Mouse (Mus musculus): ENCODE data around the gene Osbp2. TPM values are rescaled to one million over a fixed set of nuclear protein-coding genes. Genes with fewer than 3 reads are reported as not detected.
A peak's percentile ranks its signal among the peaks of the same experiment; 100 is the strongest.

Gene Osbp2
- polyA plus RNA-seq, 1 experiment from 2014 or later = 36.2 TPM

GRCm38 (mm10) chr11:3766964-3767363 is 96.7 kb downstream of the Osbp2 start:
- 0 out of 2 replicates have a peak, but pooled peaks cover 5% of the 10 kb centered on the region for H3K36me3 ChIP-seq (replicated peaks)
- no peak for ATAC-seq (replicated peaks)
- H3K9ac ChIP-seq = no peak overlapping the region
- no peak overlapping the region for H3K27ac ChIP-seq
- H3K4me2 ChIP-seq = no peak overlapping the region
- H3K27me3 ChIP-seq (replicated peaks) = 0 out of 2 replicates have a peak, but pooled peaks cover 4% of the 10 kb centered on the region
- WGBS = 85% methylated on average over 8 of the region's 8 CpGs
- H3K9me3 ChIP-seq = no peaks in the 10 kb centered on the region
- no peak overlapping the region for H3K4me3 ChIP-seq
- peaks cover 5% of the 10 kb centered on the region; the same call in 1 of the 2 replicates for H3K4me1 ChIP-seq

- Histone ChIP-seq H3K36me3 (replicated peaks) (0 out of 2 replicates have a peak, but pooled peaks cover 4% of the 10 kb centered on the region), H3K27ac (no peak overlapping the region)
- WGBS = 37% methylated on average over 4 of the region's 4 CpGs
Measured at GRCm38 (mm10) chr11:3764352-3764751, 99.4 kb downstream of the Osbp2 start.

GRCm38 (mm10) chr11:3761775-3762501 is 101.8 kb downstream of the Osbp2 start:
- under 1% methylated on average over 83 of the region's 90 CpGs for WGBS
- ATAC-seq (replicated peaks) = peak; percentile 84
- Histone ChIP-seq H3K4me3 (peak overlapping the region; percentile 50), H3K4me1 (peaks cover 12% of the 10 kb centered on the region), H3K27ac (peak overlapping the region; percentile 59), H3K36me3 (replicated peaks) (no peaks in the 10 kb centered on the region), H3K27me3 (replicated peaks) (0 out of 2 replicates have a peak, but pooled peaks cover 8% of the 10 kb centered on the region), H3K4me2 (peak overlapping the region; percentile 97), H3K9ac (peak overlapping the region; percentile 66), H3K9me3 (no peaks in the 10 kb centered on the region)

More at GRCm38 (mm10) chr11:3764352-3764751, 99.4 kb downstream of the Osbp2 start:
- Histone ChIP-seq H3K4me3 (no peak overlapping the region), H3K4me1 (peaks cover 12% of the 10 kb centered on the region), H3K4me2 (no peak overlapping the region), H3K9me3 (no peaks in the 10 kb centered on the region), H3K9ac (no peak overlapping the region), H3K27me3 (replicated peaks) (0 out of 2 replicates have a peak, but pooled peaks cover 8% of the 10 kb centered on the region)
- ATAC-seq (replicated peaks) = no peak

GRCm38 (mm10) chr11:3761339-3761738 is 102.4 kb downstream of the Osbp2 start:
- Histone ChIP-seq H3K4me1 (peaks cover 12% of the 10 kb centered on the region), H3K27ac (peak overlapping the region; percentile 59), H3K4me2 (peak overlapping the region; percentile 97), H3K9me3 (no peaks in the 10 kb centered on the region), H3K27me3 (replicated peaks) (0 out of 2 replicates have a peak, but pooled peaks cover 8% of the 10 kb centered on the region), H3K36me3 (replicated peaks) (no peaks in the 10 kb centered on the region), H3K4me3 (peak overlapping the region; percentile 50), H3K9ac (peak overlapping the region; percentile 66)
- ATAC-seq (replicated peaks) = peak; percentile 29
- 11% methylated on average over 11 of the region's 11 CpGs for WGBS

GRCm38 (mm10) chr11:3759433-3759832 is 104.3 kb downstream of the Osbp2 start:
- WGBS = 85% methylated on average over 5 of the region's 5 CpGs
- Histone ChIP-seq H3K27ac (no peak overlapping the region), H3K4me2 (no peak overlapping the region), H3K4me3 (no peak overlapping the region), H3K36me3 (replicated peaks) (no peaks in the 10 kb centered on the region), H3K9me3 (no peaks in the 10 kb centered on the region), H3K27me3 (replicated peaks) (0 out of 2 replicates have a peak, but pooled peaks cover 8% of the 10 kb centered on the region), H3K9ac (no peak overlapping the region), H3K4me1 (peaks cover 12% of the 10 kb centered on the region)
- no peak for ATAC-seq (replicated peaks)

- H3K27me3 ChIP-seq (replicated peaks) = 0 out of 2 replicates have a peak, but pooled peaks cover 3% of the 10 kb centered on the region
- H3K9ac ChIP-seq = no peak overlapping the region
- H3K4me1 ChIP-seq = no peaks in the 10 kb centered on the region
- ATAC-seq (replicated peaks) = no peak
- H3K36me3 ChIP-seq (replicated peaks) = no peaks in the 10 kb centered on the region
- no peak overlapping the region for H3K27ac ChIP-seq
- no peaks in the 10 kb centered on the region for H3K9me3 ChIP-seq
- H3K4me2 ChIP-seq = no peak overlapping the region
- no peak overlapping the region for H3K4me3 ChIP-seq
- WGBS = 65% methylated on average over 4 of the region's 4 CpGs
Measured at GRCm38 (mm10) chr11:3755341-3755740, 108.4 kb downstream of the Osbp2 start.

- no peaks in the 10 kb centered on the region for H3K9me3 ChIP-seq
- no peaks in the 10 kb centered on the region for H3K4me1 ChIP-seq
- no peak overlapping the region for H3K4me2 ChIP-seq
- no peak overlapping the region for H3K4me3 ChIP-seq
- H3K36me3 ChIP-seq (replicated peaks) = no peaks in the 10 kb centered on the region
- H3K27me3 ChIP-seq (replicated peaks) = no peaks in the 10 kb centered on the region
- 86% methylated on average over 7 of the region's 7 CpGs for WGBS
- no peak overlapping the region for H3K27ac ChIP-seq
- no peak overlapping the region for H3K9ac ChIP-seq
- no peak for ATAC-seq (replicated peaks)
Measured at GRCm38 (mm10) chr11:3754685-3755084, 109.0 kb downstream of the Osbp2 start.

GRCm38 (mm10) chr11:3753897-3754296 is 109.8 kb downstream of the Osbp2 start:
- H3K4me1 ChIP-seq = no peaks in the 10 kb centered on the region
- H3K27me3 ChIP-seq (replicated peaks) = no peaks in the 10 kb centered on the region
- WGBS = 68% methylated on average over 9 of the region's 9 CpGs
- H3K9ac ChIP-seq = no peak overlapping the region
- no peak overlapping the region for H3K4me3 ChIP-seq
- H3K36me3 ChIP-seq (replicated peaks) = no peaks in the 10 kb centered on the region
- H3K4me2 ChIP-seq = no peak overlapping the region
- no peaks in the 10 kb centered on the region for H3K9me3 ChIP-seq
- H3K27ac ChIP-seq = no peak overlapping the region
- ATAC-seq (replicated peaks) = no peak

- Histone ChIP-seq H3K27ac (no peak overlapping the region), H3K4me2 (no peak overlapping the region), H3K36me3 (replicated peaks) (no peaks in the 10 kb centered on the region), H3K4me1 (no peaks in the 10 kb centered on the region), H3K27me3 (replicated peaks) (no peaks in the 10 kb centered on the region), H3K9me3 (no peaks in the 10 kb centered on the region), H3K9ac (no peak overlapping the region), H3K4me3 (no peak overlapping the region)
- no peak for ATAC-seq (replicated peaks)
- WGBS = 68% methylated on average over 3 of the region's 3 CpGs
Measured at GRCm38 (mm10) chr11:3752766-3753165, 110.9 kb downstream of the Osbp2 start.

GRCm38 (mm10) chr11:3749831-3750230 is 113.9 kb downstream of the Osbp2 start:
- Histone ChIP-seq H3K36me3 (replicated peaks) (no peaks in the 10 kb centered on the region), H3K4me1 (no peaks in the 10 kb centered on the region), H3K4me2 (no peak overlapping the region), H3K9me3 (no peaks in the 10 kb centered on the region), H3K4me3 (no peak overlapping the region), H3K9ac (no peak overlapping the region), H3K27ac (no peak overlapping the region), H3K27me3 (replicated peaks) (no peaks in the 10 kb centered on the region)
- WGBS = 36% methylated on average over 7 of the region's 7 CpGs
- ATAC-seq (replicated peaks) = no peak

GRCm38 (mm10) chr11:3742449-3742848 is 121.3 kb downstream of the Osbp2 start:
- no peaks in the 10 kb centered on the region for H3K9me3 ChIP-seq
- no peak overlapping the region for H3K4me2 ChIP-seq
- 72% methylated on average over 8 of the region's 8 CpGs for WGBS
- H3K27me3 ChIP-seq (replicated peaks) = no peaks in the 10 kb centered on the region
- H3K36me3 ChIP-seq (replicated peaks) = no peaks in the 10 kb centered on the region
- H3K4me1 ChIP-seq = no peaks in the 10 kb centered on the region
- no peak overlapping the region for H3K4me3 ChIP-seq
- no peak overlapping the region for H3K9ac ChIP-seq
- ATAC-seq (replicated peaks) = no peak
- H3K27ac ChIP-seq = no peak overlapping the region

GRCm38 (mm10) chr11:3741183-3741582 is 122.5 kb downstream of the Osbp2 start:
- no peak for ATAC-seq (replicated peaks)
- no peaks in the 10 kb centered on the region for H3K27me3 ChIP-seq (replicated peaks)

GRCm38 (mm10) chr11:3738778-3739177 is 124.9 kb downstream of the Osbp2 start:
- Histone ChIP-seq H3K27ac (no peak overlapping the region), H3K4me1 (peaks cover 16% of the 10 kb centered on the region), H3K4me3 (no peak overlapping the region), H3K36me3 (replicated peaks) (no peaks in the 10 kb centered on the region), H3K9me3 (no peaks in the 10 kb centered on the region), H3K9ac (no peak overlapping the region), H3K4me2 (no peak overlapping the region), H3K27me3 (replicated peaks) (no peaks in the 10 kb centered on the region)
- ATAC-seq (replicated peaks) = no peak
- 78% methylated on average over 2 of the region's 2 CpGs for WGBS

More at GRCm38 (mm10) chr11:3741183-3741582, 122.5 kb downstream of the Osbp2 start:
- H3K4me2 ChIP-seq = no peak overlapping the region
- no peak overlapping the region for H3K27ac ChIP-seq
- 90% methylated on average over 12 of the region's 12 CpGs for WGBS
- H3K36me3 ChIP-seq (replicated peaks) = no peaks in the 10 kb centered on the region
- no peak overlapping the region for H3K9ac ChIP-seq
- no peak overlapping the region for H3K4me3 ChIP-seq
- H3K9me3 ChIP-seq = no peaks in the 10 kb centered on the region
- no peaks in the 10 kb centered on the region for H3K4me1 ChIP-seq
